Mouse (Mus musculus): Measurements from ENCODE around the gene Elmod3. TPM values are rescaled to one million over a fixed set of nuclear protein-coding genes. Genes with fewer than 3 reads are reported as not detected.

The Elmod3 gene
- 14.2 and 15.1 TPM in 2 replicates for polyA plus RNA-seq (2014; fragmentation: Nextera tagmentation; extraction: Ambion mirVana)

GRCm38 (mm10) chr6:72597956-72598753 lies at the start of gene Elmod3, which contains the start of gene Retsat:
Gene Elmod3, minus strand, starts transcription at chr6:72598413.
Gene Retsat, plus strand, starts transcription at chr6:72598475.
- Histone ChIP-seq H3K36me3 (ENCODE audit: control insufficient read depth, insufficient read depth, low read length) (no peaks in the 10 kb centered on the region), H3K9me3 (ENCODE audit: control insufficient read depth, low read length) (no peaks in the 10 kb centered on the region), H3K9ac (ENCODE audit: low read length) (peak within 1 kb of the TSS; percentile 55), H3K4me3 (ENCODE audit: low read depth, low read length) (peak within 1 kb of the TSS; percentile 72), H3K27me3 (replicated peaks; ENCODE audit: control insufficient read depth, insufficient read depth, low read length) (no peaks in the 10 kb centered on the region), H3K4me2 (ENCODE audit: low read length) (peak within 1 kb of the TSS; percentile 82), H3K4me1 (replicated peaks; ENCODE audit: control insufficient read depth, insufficient read depth, low read length) (peaks cover 11% of the 10 kb centered on the region), H3K27ac (ENCODE audit: low read depth) (peak within 1 kb of the TSS; percentile 62)
- DNase-seq (ENCODE audit: low spot score): peak; percentile 96
- 1% methylated on average over 38 of the region's 38 CpGs for WGBS
- peak; percentile 92 for ATAC-seq (replicated peaks; ENCODE audit: low FRiP score, low TSS enrichment, low read depth)

GRCm38 (mm10) chr6:72647383-72647820 lies 49.2 kb upstream of the Elmod3 start:
- Histone ChIP-seq H3K27me3 (replicated peaks; ENCODE audit: control insufficient read depth, insufficient read depth, low read length) (no peaks in the 10 kb centered on the region), H3K4me1 (replicated peaks; ENCODE audit: control insufficient read depth, insufficient read depth, low read length) (peaks cover 17% of the 10 kb centered on the region), H3K9me3 (ENCODE audit: control insufficient read depth, low read length) (no peaks in the 10 kb centered on the region), H3K4me3 (ENCODE audit: low read depth, low read length) (no peak overlapping the region), H3K9ac (ENCODE audit: low read length) (no peak overlapping the region), H3K27ac (ENCODE audit: low read depth) (no peak overlapping the region), H3K4me2 (ENCODE audit: low read length) (no peak overlapping the region), H3K36me3 (ENCODE audit: control insufficient read depth, insufficient read depth, low read length) (peaks cover 4% of the 10 kb centered on the region; the same call in 1 of the 2 replicates)
- WGBS: 40% methylated on average over 10 of the region's 10 CpGs
- DNase-seq (ENCODE audit: low spot score) (peak; percentile 89), ATAC-seq (replicated peaks; ENCODE audit: low FRiP score, low TSS enrichment, low read depth) (peak; percentile 52)

GRCm38 (mm10) chr6:72645364-72645763 lies 47.2 kb upstream of the Elmod3 start:
- Histone ChIP-seq H3K4me1 (replicated peaks; ENCODE audit: control insufficient read depth, insufficient read depth, low read length) (peaks cover 11% of the 10 kb centered on the region), H3K9me3 (ENCODE audit: control insufficient read depth, low read length) (no peaks in the 10 kb centered on the region), H3K27ac (ENCODE audit: low read depth) (no peak overlapping the region), H3K4me2 (ENCODE audit: low read length) (no peak overlapping the region), H3K4me3 (ENCODE audit: low read depth, low read length) (no peak overlapping the region), H3K36me3 (ENCODE audit: control insufficient read depth, insufficient read depth, low read length) (peaks cover 4% of the 10 kb centered on the region; the same call in 1 of the 2 replicates), H3K9ac (ENCODE audit: low read length) (no peak overlapping the region), H3K27me3 (replicated peaks; ENCODE audit: control insufficient read depth, insufficient read depth, low read length) (no peaks in the 10 kb centered on the region)
- ATAC-seq (replicated peaks; ENCODE audit: low FRiP score, low TSS enrichment, low read depth) (no peak), DNase-seq (ENCODE audit: low spot score) (no peak)
- 85% methylated on average over 7 of the region's 7 CpGs for WGBS

DNA sequence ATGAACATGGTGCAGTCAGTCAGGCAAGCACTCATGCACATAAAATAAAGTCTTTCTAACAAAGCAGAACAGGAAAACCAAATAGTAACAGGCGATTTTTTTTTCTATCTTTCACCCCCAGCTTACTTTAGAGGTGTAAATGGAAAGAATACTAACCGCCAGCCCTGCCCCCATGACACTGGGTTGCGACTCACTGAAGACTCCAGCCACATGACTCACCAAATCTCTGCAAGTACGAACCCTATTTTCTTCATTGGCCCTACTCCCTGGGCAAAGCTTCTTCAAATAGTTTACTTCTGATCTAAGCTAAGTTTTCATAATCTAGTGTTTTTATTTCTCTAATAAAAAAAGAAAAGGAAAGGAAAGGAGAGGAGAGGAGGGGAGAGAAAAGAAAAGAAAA lies 46.4 kb upstream of the Elmod3 start:
- Histone ChIP-seq H3K9me3 (ENCODE audit: control insufficient read depth, low read length) (no peaks in the 10 kb centered on the region), H3K4me3 (ENCODE audit: low read depth, low read length) (no peak overlapping the region), H3K9ac (ENCODE audit: low read length) (no peak overlapping the region), H3K4me1 (replicated peaks; ENCODE audit: control insufficient read depth, insufficient read depth, low read length) (peaks cover 6% of the 10 kb centered on the region), H3K4me2 (ENCODE audit: low read length) (no peak overlapping the region), H3K27ac (ENCODE audit: low read depth) (no peak overlapping the region), H3K27me3 (replicated peaks; ENCODE audit: control insufficient read depth, insufficient read depth, low read length) (no peaks in the 10 kb centered on the region), H3K36me3 (ENCODE audit: control insufficient read depth, insufficient read depth, low read length) (peaks cover 4% of the 10 kb centered on the region; the same call in 1 of the 2 replicates)
- WGBS: 76% methylated on average over 4 of the region's 4 CpGs
- ATAC-seq (replicated peaks; ENCODE audit: low FRiP score, low TSS enrichment, low read depth) (no peak), DNase-seq (ENCODE audit: low spot score) (no peak)

- 0 out of 2 replicates have a peak overlapping the region, but pooled peaks have one; percentile 47 for H3K27ac ChIP-seq (ENCODE audit: low read depth)
- DNase-seq (ENCODE audit: low spot score) (no peak), ATAC-seq (replicated peaks; ENCODE audit: low FRiP score, low TSS enrichment, low read depth) (peak; percentile 54; the same call in 1 of the 2 replicates)
- no peak overlapping the region for H3K4me3 ChIP-seq (ENCODE audit: low read depth, low read length)
- 0 out of 2 replicates have a peak, but pooled peaks cover 1% of the 10 kb centered on the region for H3K4me1 ChIP-seq (replicated peaks; ENCODE audit: control insufficient read depth, insufficient read depth, low read length)
- no peak overlapping the region for H3K4me2 ChIP-seq (ENCODE audit: low read length)
- 68% methylated on average over 18 of the region's 18 CpGs for WGBS
- H3K36me3 ChIP-seq (ENCODE audit: control insufficient read depth, insufficient read depth, low read length): no peaks in the 10 kb centered on the region; the same call in 1 of the 2 replicates
- H3K9ac ChIP-seq (ENCODE audit: low read length): no peak overlapping the region
- H3K27me3 ChIP-seq (replicated peaks; ENCODE audit: control insufficient read depth, insufficient read depth, low read length): no peaks in the 10 kb centered on the region
- no peaks in the 10 kb centered on the region for H3K9me3 ChIP-seq (ENCODE audit: control insufficient read depth, low read length)
Observed at GRCm38 (mm10) chr6:72641218-72641954, 43.2 kb upstream of the Elmod3 start.

- H3K4me3 ChIP-seq (ENCODE audit: low read depth, low read length): no peak overlapping the region
- H3K27ac ChIP-seq (ENCODE audit: low read depth): no peak overlapping the region
- ATAC-seq (replicated peaks; ENCODE audit: low FRiP score, low TSS enrichment, low read depth) (no peak), DNase-seq (ENCODE audit: low spot score) (no peak)
- 0 out of 2 replicates have a peak, but pooled peaks cover 10% of the 10 kb centered on the region for H3K4me1 ChIP-seq (replicated peaks; ENCODE audit: control insufficient read depth, insufficient read depth, low read length)
- 86% methylated on average over 3 of the region's 3 CpGs for WGBS
- no peak overlapping the region for H3K9ac ChIP-seq (ENCODE audit: low read length)
- H3K9me3 ChIP-seq (ENCODE audit: control insufficient read depth, low read length): no peaks in the 10 kb centered on the region
- H3K36me3 ChIP-seq (ENCODE audit: control insufficient read depth, insufficient read depth, low read length): peaks cover 21% of the 10 kb centered on the region
- no peak overlapping the region for H3K4me2 ChIP-seq (ENCODE audit: low read length)
- H3K27me3 ChIP-seq (replicated peaks; ENCODE audit: control insufficient read depth, insufficient read depth, low read length): no peaks in the 10 kb centered on the region
Observed at GRCm38 (mm10) chr6:72636940-72637339, 38.7 kb upstream of the Elmod3 start.

- Histone ChIP-seq H3K27me3 (replicated peaks; ENCODE audit: control insufficient read depth, insufficient read depth, low read length) (no peaks in the 10 kb centered on the region), H3K4me2 (ENCODE audit: low read length) (no peak overlapping the region), H3K9ac (ENCODE audit: low read length) (no peak overlapping the region), H3K4me1 (replicated peaks; ENCODE audit: control insufficient read depth, insufficient read depth, low read length) (0 out of 2 replicates have a peak, but pooled peaks cover 10% of the 10 kb centered on the region), H3K36me3 (ENCODE audit: control insufficient read depth, insufficient read depth, low read length) (peaks cover 31% of the 10 kb centered on the region), H3K9me3 (ENCODE audit: control insufficient read depth, low read length) (no peaks in the 10 kb centered on the region), H3K27ac (ENCODE audit: low read depth) (no peak overlapping the region), H3K4me3 (ENCODE audit: low read depth, low read length) (no peak overlapping the region)
- ATAC-seq (replicated peaks; ENCODE audit: low FRiP score, low TSS enrichment, low read depth) (peak; percentile 70), DNase-seq (ENCODE audit: low spot score) (peak; percentile 79)
- 35% methylated on average over 12 of the region's 12 CpGs for WGBS
Observed at GRCm38 (mm10) chr6:72635760-72636431, 37.7 kb upstream of the Elmod3 start.

DNA sequence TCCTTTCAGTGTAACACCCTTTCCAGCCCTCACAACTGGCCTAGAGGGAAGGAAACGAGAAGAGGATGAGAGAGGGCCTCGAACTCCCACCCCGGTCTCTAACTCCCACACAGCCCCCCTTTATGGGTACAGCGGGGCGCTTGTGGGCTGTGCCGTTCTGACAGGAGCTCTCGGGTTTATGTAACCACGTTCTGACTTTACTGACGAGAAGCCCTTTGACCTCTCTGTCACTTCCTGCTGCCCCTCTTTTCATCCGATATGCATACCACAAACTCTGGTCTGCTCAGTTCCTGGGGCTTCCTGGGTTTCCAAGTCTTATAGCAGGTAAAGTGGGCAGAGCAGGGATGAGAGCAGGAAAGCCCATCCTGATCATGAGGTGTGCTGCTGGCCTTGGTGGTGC lies 36.1 kb upstream of the Elmod3 start:
- Histone ChIP-seq H3K27ac (ENCODE audit: low read depth) (no peak overlapping the region), H3K9ac (ENCODE audit: low read length) (no peak overlapping the region), H3K4me1 (replicated peaks; ENCODE audit: control insufficient read depth, insufficient read depth, low read length) (0 out of 2 replicates have a peak, but pooled peaks cover 10% of the 10 kb centered on the region), H3K4me2 (ENCODE audit: low read length) (no peak overlapping the region), H3K9me3 (ENCODE audit: control insufficient read depth, low read length) (no peaks in the 10 kb centered on the region), H3K27me3 (replicated peaks; ENCODE audit: control insufficient read depth, insufficient read depth, low read length) (no peaks in the 10 kb centered on the region), H3K36me3 (ENCODE audit: control insufficient read depth, insufficient read depth, low read length) (peaks cover 47% of the 10 kb centered on the region), H3K4me3 (ENCODE audit: low read depth, low read length) (no peak overlapping the region)
- ATAC-seq (replicated peaks; ENCODE audit: low FRiP score, low TSS enrichment, low read depth) (no peak), DNase-seq (ENCODE audit: low spot score) (no peak)
- 74% methylated on average over 10 of the region's 10 CpGs for WGBS
